Mouse (Mus musculus) heart, embryonic 15.5 days (tissue): ENCODE results near the gene Dnhd1. TPM values are rescaled to one million over a fixed set of nuclear protein-coding genes. Genes with fewer than 3 reads are reported as not detected.

Experiments
- ATAC-seq: fragments of 200-750 bp; cut with Nextera tagmentation; replicated peaks from 2 replicates; pipeline ENCODE4 v1.8.0; 2017; ENCODE audit warnings: low read depth, moderate TSS enrichment; ENCODE audit not compliant: insufficient number of reproducible peaks, insufficient read depth, low FRiP score
- H3K27ac ChIP-seq: fragments of 300-500 bp; sonication (generic); 2 replicates; pipeline ENCODE4 v1.5.1; 2015; ENCODE audit warnings: mild to moderate bottlenecking, inconsistent platforms
- H3K27me3 ChIP-seq: fragments of 300-500 bp; sonication (generic); 2 replicates; pipeline ENCODE4 v1.6.1; 2015; ENCODE audit warnings: inconsistent platforms
- H3K36me3 ChIP-seq: fragments of 300-500 bp; sonication (generic); 2 replicates; pipeline ENCODE4 v1.6.1; 2015; ENCODE audit warnings: mild to moderate bottlenecking, inconsistent platforms
- H3K4me1 ChIP-seq: fragments of 300-500 bp; sonication (generic); replicated peaks from 2 replicates; pipeline ENCODE4 v1.6.1; 2015; ENCODE audit warnings: inconsistent platforms
- H3K4me2 ChIP-seq: fragments of 300-500 bp; sonication (generic); 2 replicates; pipeline ENCODE4 v1.6.1; 2015; ENCODE audit warnings: inconsistent platforms, mild to moderate bottlenecking, moderate library complexity
- H3K4me3 ChIP-seq: fragments of 300-500 bp; sonication (generic); 2 replicates; pipeline ENCODE4 v1.5.1; 2015; ENCODE audit warnings: mild to moderate bottlenecking, inconsistent platforms
- H3K9ac ChIP-seq: fragments of 300-500 bp; sonication (generic); 2 replicates; pipeline ENCODE4 v1.6.1; 2015; ENCODE audit warnings: mild to moderate bottlenecking, inconsistent platforms
- H3K9me3 ChIP-seq: fragments of 300-500 bp; sonication (generic); replicated peaks from 2 replicates; pipeline ENCODE4 v1.6.1; 2016; ENCODE audit warnings: inconsistent platforms
- WGBS: fragments of 180-500 bp; shearing (Covaris S2); methylation state at CpG from one replicate; pipeline ENCODE4 v1.1.7; 2015; ENCODE audit warnings: mixed read lengths; 5-methylcytosine and 5-hydroxymethylcytosine counted together
- polyA plus RNA-seq: library from polyadenylated mRNA; unstranded; fragments of >200 nt; fragmentation: Nextera tagmentation; extraction: Ambion mirVana; gene quantifications from 2 replicates; pipeline ENCODE4 v1.2.1, GENCODE M21; 2015

Gene Dnhd1
- polyA plus RNA-seq, 1 experiment from 2014 or later, result 0.72 TPM

DNA sequence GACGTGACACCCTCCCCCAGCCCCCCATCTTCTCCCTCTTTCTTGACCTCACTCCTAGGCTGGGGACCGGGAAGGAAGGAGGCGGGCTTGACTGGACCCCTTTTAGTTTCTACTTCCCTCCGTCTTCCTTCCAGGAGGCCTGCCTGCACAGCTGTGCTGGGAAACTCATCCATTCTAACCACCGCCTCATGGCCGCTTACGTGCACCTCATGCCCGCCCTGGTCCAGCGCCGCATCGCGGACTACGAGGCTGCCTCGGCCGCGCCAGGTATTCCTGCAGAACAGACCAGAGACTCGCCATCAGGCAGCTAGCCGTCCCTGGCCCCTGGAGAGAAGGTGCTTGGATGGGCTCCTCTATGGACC, 9.8 kb upstream of the Dnhd1 start:
- H3K27ac ChIP-seq, result peak overlapping the region; percentile 91
- peaks cover 30% of the 10 kb centered on the region for H3K36me3 ChIP-seq
- under 1% methylated on average over 17 of the region's 18 CpGs for WGBS
- peak overlapping the region; percentile 71 for H3K4me3 ChIP-seq
- H3K27me3 ChIP-seq, result no peaks in the 10 kb centered on the region
- H3K4me2 ChIP-seq, result peak overlapping the region; percentile 88
- H3K9me3 ChIP-seq, result no peaks in the 10 kb centered on the region
- no peak; the same call in 1 of the 2 replicates for ATAC-seq
- H3K4me1 ChIP-seq, result peaks cover 30% of the 10 kb centered on the region
- peak overlapping the region; percentile 78 for H3K9ac ChIP-seq

DNA sequence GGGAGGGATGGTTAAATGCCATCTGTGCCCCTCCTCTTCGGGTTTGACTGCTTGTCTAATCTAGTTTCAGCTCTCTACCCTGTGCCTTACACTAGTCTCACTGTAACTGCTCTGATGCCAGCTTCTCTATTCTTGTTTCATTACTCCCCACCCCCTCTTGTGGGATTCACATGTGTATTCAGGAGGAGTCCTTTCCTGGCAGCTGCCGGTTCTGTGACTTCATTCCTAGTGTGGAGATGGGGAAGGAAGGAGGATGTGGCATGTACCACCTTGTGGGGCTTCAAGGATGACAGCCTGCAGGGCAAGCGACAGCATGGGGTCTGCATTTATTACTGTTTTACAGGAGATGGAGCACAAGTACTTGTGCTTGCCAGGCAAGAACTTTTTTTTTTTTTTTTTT, 8.7 kb upstream of the Dnhd1 start:
- Histone ChIP-seq H3K4me1 (peaks cover 30% of the 10 kb centered on the region), H3K27me3 (no peaks in the 10 kb centered on the region), H3K9ac (0 out of 2 replicates have a peak overlapping the region, but pooled peaks have one; percentile 78), H3K9me3 (no peaks in the 10 kb centered on the region), H3K27ac (peak overlapping the region; percentile 91), H3K4me3 (peak overlapping the region; percentile 71), H3K4me2 (peak overlapping the region; percentile 88), H3K36me3 (peaks cover 22% of the 10 kb centered on the region)
- no peak for ATAC-seq
- 61% methylated on average over 3 of the region's 3 CpGs for WGBS

DNA sequence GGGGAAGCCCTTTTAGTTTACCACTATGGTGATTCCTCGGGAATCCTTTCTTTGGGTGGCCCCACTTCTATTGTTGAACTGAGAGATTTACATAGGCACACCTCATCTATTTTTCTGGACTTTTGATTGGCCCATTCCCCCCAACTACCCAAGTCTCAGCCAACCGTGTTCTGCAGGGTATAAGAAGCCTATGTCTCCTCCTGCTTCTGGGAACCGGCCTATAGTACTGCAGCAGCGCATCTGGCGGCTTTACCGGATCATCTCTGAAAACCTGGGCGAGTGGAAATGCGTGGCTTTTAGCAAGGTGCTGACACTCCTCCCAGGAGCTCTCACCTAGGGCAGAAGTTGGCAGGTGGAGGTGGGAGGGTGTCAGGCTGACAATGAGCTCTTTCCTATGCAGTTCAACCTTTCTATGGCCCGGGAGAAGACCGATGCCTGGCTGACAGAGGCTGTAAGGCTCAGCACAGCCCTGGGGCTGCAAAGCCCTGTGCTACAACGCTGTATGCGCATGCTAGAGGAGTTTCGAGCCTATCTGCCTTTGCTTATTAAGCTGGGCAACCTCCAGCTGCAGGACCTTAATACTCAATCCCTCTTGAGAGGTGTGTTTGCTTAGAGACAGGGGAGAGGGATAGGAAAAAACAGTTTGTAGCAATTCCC, 35.0 kb downstream of the Dnhd1 start:
- Histone ChIP-seq H3K4me3 (no peak overlapping the region), H3K4me2 (no peak overlapping the region), H3K36me3 (no peaks in the 10 kb centered on the region), H3K9ac (no peak overlapping the region), H3K27ac (no peak overlapping the region), H3K27me3 (no peaks in the 10 kb centered on the region), H3K9me3 (no peaks in the 10 kb centered on the region), H3K4me1 (no peaks in the 10 kb centered on the region)
- no peak for ATAC-seq
- WGBS, result 19% methylated on average over 13 of the region's 13 CpGs

- no peaks in the 10 kb centered on the region for H3K36me3 ChIP-seq
- no peak overlapping the region for H3K27ac ChIP-seq
- no peak overlapping the region for H3K9ac ChIP-seq
- no peaks in the 10 kb centered on the region for H3K4me1 ChIP-seq
- ATAC-seq, result no peak
- no peak overlapping the region for H3K4me2 ChIP-seq
- no peaks in the 10 kb centered on the region for H3K27me3 ChIP-seq
- no peak overlapping the region for H3K4me3 ChIP-seq
- no peaks in the 10 kb centered on the region for H3K9me3 ChIP-seq
- WGBS, result 71% methylated on average over 1 of the region's 1 CpGs
Observed at GRCm38 (mm10) chr7:105690875-105691274, 40.2 kb downstream of the Dnhd1 start.

DNA sequence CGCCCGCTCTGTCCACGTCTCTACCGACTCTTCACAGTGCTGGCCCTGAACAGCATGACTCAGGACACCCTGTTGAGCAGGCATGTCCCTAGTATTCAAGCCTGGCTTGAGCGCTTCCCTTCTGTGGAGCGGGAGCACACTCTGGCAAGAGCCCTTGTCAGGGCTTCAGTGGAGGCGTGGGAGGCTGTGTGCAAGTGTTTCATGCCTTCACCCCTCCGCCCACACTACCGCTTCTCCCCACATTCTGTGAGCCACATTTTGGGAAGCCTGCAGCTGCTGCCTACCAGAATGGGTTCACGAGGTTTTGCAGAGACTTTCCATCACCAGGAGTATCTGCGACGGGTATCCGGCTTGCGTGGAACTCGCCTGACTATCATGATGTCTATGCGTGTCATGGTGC, 52.6 kb downstream of the Dnhd1 start:
- WGBS, result 76% methylated on average over 16 of the region's 16 CpGs
- Histone ChIP-seq H3K4me1 (no peaks in the 10 kb centered on the region), H3K9ac (no peak overlapping the region), H3K4me3 (no peak overlapping the region), H3K27ac (no peak overlapping the region), H3K9me3 (no peaks in the 10 kb centered on the region), H3K4me2 (no peak overlapping the region), H3K36me3 (no peaks in the 10 kb centered on the region), H3K27me3 (no peaks in the 10 kb centered on the region)
- ATAC-seq, result no peak

GRCm38 (mm10) chr7:105703816-105704215, 53.2 kb downstream of the Dnhd1 start:
- Histone ChIP-seq H3K36me3 (no peaks in the 10 kb centered on the region), H3K4me3 (no peak overlapping the region), H3K27ac (no peak overlapping the region), H3K4me2 (no peak overlapping the region), H3K9me3 (no peaks in the 10 kb centered on the region), H3K9ac (no peak overlapping the region), H3K4me1 (no peaks in the 10 kb centered on the region), H3K27me3 (no peaks in the 10 kb centered on the region)
- ATAC-seq, result no peak
- 79% methylated on average over 4 of the region's 4 CpGs for WGBS

DNA sequence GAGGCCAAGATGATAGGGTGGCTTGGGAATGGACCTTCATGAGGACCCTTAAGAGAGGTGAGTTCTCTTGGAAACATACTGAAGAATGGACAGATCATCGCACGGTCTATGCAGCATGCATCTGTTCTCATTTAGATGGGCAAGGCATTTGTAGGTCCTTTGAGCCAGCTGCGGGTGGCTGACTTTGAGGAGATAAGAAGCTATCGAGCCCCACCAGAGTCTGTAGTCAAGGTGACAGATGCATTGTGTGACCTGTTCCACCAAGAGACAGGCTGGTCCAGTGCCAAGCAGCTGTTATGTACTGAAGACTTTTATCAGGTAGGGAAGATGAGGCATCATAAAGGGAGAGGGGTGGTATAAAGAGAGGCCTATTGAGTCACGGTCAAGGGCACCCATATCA, 58.1 kb downstream of the Dnhd1 start:
- Histone ChIP-seq H3K27ac (no peak overlapping the region), H3K4me3 (no peak overlapping the region), H3K4me1 (no peaks in the 10 kb centered on the region), H3K4me2 (no peak overlapping the region), H3K36me3 (no peaks in the 10 kb centered on the region), H3K27me3 (no peaks in the 10 kb centered on the region), H3K9me3 (no peaks in the 10 kb centered on the region), H3K9ac (no peak overlapping the region)
- ATAC-seq, result no peak
- 76% methylated on average over 5 of the region's 5 CpGs for WGBS

DNA sequence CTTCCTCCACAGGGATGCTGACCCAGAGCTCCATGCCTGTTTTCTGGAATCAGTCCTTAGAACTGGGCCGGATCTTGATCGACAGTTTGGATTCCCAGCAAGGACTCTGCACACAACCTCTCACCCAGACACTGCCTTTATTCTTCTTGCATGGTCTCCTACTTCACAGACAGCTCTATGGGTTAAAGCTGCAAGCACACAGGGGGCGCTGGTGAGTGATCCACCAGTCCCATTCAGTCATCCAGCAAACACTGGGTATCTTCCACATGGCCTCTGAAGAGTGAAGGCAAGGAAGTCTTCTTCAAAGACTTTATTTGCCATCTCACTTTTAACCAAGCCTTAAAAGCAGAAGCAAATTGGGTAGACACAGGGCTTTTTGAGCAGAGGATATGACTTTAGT, 64.7 kb downstream of the Dnhd1 start:
- H3K4me3 ChIP-seq, result no peak overlapping the region
- no peak overlapping the region for H3K9ac ChIP-seq
- H3K27ac ChIP-seq, result no peak overlapping the region
- no peak overlapping the region for H3K4me2 ChIP-seq
- WGBS, result 58% methylated on average over 3 of the region's 3 CpGs
- H3K27me3 ChIP-seq, result no peaks in the 10 kb centered on the region
- ATAC-seq, result no peak
- no peaks in the 10 kb centered on the region for H3K36me3 ChIP-seq
- no peaks in the 10 kb centered on the region for H3K4me1 ChIP-seq
- H3K9me3 ChIP-seq, result no peaks in the 10 kb centered on the region

GRCm38 (mm10) chr7:105721916-105722315, 71.3 kb downstream of the Dnhd1 start:
- WGBS, result 81% methylated on average over 2 of the region's 2 CpGs
- no peak overlapping the region for H3K27ac ChIP-seq
- no peak overlapping the region for H3K4me2 ChIP-seq
- no peaks in the 10 kb centered on the region for H3K27me3 ChIP-seq
- H3K9me3 ChIP-seq, result no peaks in the 10 kb centered on the region
- no peaks in the 10 kb centered on the region for H3K36me3 ChIP-seq
- no peak overlapping the region for H3K9ac ChIP-seq
- H3K4me3 ChIP-seq, result no peak overlapping the region
- no peak for ATAC-seq
- H3K4me1 ChIP-seq, result no peaks in the 10 kb centered on the region

GRCm38 (mm10) chr7:105726144-105726979, 75.7 kb downstream of the Dnhd1 start:
- no peak overlapping the region for H3K4me2 ChIP-seq
- no peak overlapping the region for H3K4me3 ChIP-seq
- H3K27ac ChIP-seq, result no peak overlapping the region
- no peaks in the 10 kb centered on the region for H3K4me1 ChIP-seq
- peak; percentile 76; the same call in 1 of the 2 replicates for ATAC-seq
- 76% methylated on average over 4 of the region's 4 CpGs for WGBS
- peaks cover 19% of the 10 kb centered on the region; the same call in 1 of the 2 replicates for H3K36me3 ChIP-seq
- H3K9me3 ChIP-seq, result no peaks in the 10 kb centered on the region
- H3K9ac ChIP-seq, result no peak overlapping the region
- H3K27me3 ChIP-seq, result no peaks in the 10 kb centered on the region

DNA sequence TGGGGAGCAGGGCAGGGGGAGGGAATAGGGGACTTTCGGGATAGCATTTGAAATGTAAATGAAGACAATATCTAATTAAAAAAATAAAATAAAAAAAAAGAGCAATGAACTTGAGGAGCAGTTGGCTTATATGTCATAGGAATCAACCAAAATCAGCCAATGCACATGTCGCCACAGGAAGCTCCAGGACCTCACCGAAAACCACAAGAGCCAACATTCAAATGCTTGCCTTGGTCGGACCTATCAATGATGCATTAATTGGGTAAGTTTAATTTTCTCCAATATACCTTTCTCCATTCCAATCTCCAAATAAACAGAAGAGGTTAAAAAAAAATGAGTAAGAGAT, 76.3 kb downstream of the Dnhd1 start:
- 91% methylated on average over 4 of the region's 4 CpGs for WGBS
- no peak for ATAC-seq

More for the DNA sequence above, 76.3 kb downstream of the Dnhd1 start:
- H3K9me3 ChIP-seq, result no peaks in the 10 kb centered on the region
- no peaks in the 10 kb centered on the region for H3K4me1 ChIP-seq
- H3K4me2 ChIP-seq, result no peak overlapping the region
- H3K27ac ChIP-seq, result no peak overlapping the region
- peaks cover 25% of the 10 kb centered on the region for H3K36me3 ChIP-seq
- no peak overlapping the region for H3K9ac ChIP-seq
- H3K4me3 ChIP-seq, result no peak overlapping the region
- H3K27me3 ChIP-seq, result no peaks in the 10 kb centered on the region
